Mouse (Mus musculus): ENCODE results near the gene Fcgr3. TPM values are rescaled to one million over a fixed set of nuclear protein-coding genes. Genes with fewer than 3 reads are reported as not detected.
"Not testable (repeated sequence)": the region's sequence is repeated elsewhere in the genome, so short reads cannot be mapped to it uniquely, and the experiment has no call there.

The Fcgr3 gene
- polyA plus RNA-seq, 1 experiment = 20.6 TPM

- Histone ChIP-seq H3K27me3 (ENCODE audit: control insufficient read depth, insufficient read depth, low read length) (peaks cover 1% of the 10 kb centered on the region; the same call in 1 of the 2 replicates), H3K4me1 (ENCODE audit: control insufficient read depth, insufficient read depth, insufficient read length) (no peaks in the 10 kb centered on the region), H3K4me3 (ENCODE audit: extremely low read depth, insufficient read depth, insufficient read length) (no peak overlapping the region), H3K36me3 (ENCODE audit: control insufficient read depth, insufficient read depth, low read length) (no peaks in the 10 kb centered on the region), H3K27ac (ENCODE audit: insufficient read depth, low read length) (no peak overlapping the region)
- DNase-seq (ENCODE audit: low read depth in 1 of 2, low spot score in 2 of 2) = no peak
- 65% methylated on average over 2 of the region's 2 CpGs for WGBS
- TF ChIP-seq CTCF (IDR thresholded peaks at IDR 0.05; ENCODE audit: extremely low read depth, insufficient read depth, insufficient read length, insufficient replicate concordance) = no peak
- TF ChIP-seq POLR2A (IDR thresholded peaks at IDR 0.05; ENCODE audit: low read depth, low read length) = no peak
These were observed 32.9 kb upstream of the Fcgr3 start for GRCm38 (mm10) chr1:171097612-171098011.

- Histone ChIP-seq H3K4me3 (ENCODE audit: extremely low read depth, insufficient read depth, insufficient read length) (no peak overlapping the region), H3K27me3 (ENCODE audit: control insufficient read depth, insufficient read depth, low read length) (peaks cover 1% of the 10 kb centered on the region; the same call in 1 of the 2 replicates), H3K4me1 (ENCODE audit: control insufficient read depth, insufficient read depth, insufficient read length) (no peaks in the 10 kb centered on the region), H3K36me3 (ENCODE audit: control insufficient read depth, insufficient read depth, low read length) (no peaks in the 10 kb centered on the region), H3K27ac (ENCODE audit: insufficient read depth, low read length) (no peak overlapping the region)
- no peak for DNase-seq (ENCODE audit: low read depth in 1 of 2, low spot score in 2 of 2)
- TF ChIP-seq CTCF (IDR thresholded peaks at IDR 0.05; ENCODE audit: extremely low read depth, insufficient read depth, insufficient read length, insufficient replicate concordance) (no peak), POLR2A (IDR thresholded peaks at IDR 0.05; ENCODE audit: low read depth, low read length) (no peak)
These were observed 32.4 kb upstream of the Fcgr3 start for GRCm38 (mm10) chr1:171097136-171097535.

GRCm38 (mm10) chr1:171096110-171096964, 31.6 kb upstream of the Fcgr3 start:
- H3K27ac ChIP-seq (ENCODE audit: insufficient read depth, low read length) = no peak overlapping the region
- H3K27me3 ChIP-seq (ENCODE audit: control insufficient read depth, insufficient read depth, low read length) = peaks cover 1% of the 10 kb centered on the region; the same call in 1 of the 2 replicates
- no peaks in the 10 kb centered on the region for H3K4me1 ChIP-seq (ENCODE audit: control insufficient read depth, insufficient read depth, insufficient read length)
- no peak for DNase-seq (ENCODE audit: low read depth in 1 of 2, low spot score in 2 of 2)
- TF ChIP-seq CTCF (IDR thresholded peaks at IDR 0.05; ENCODE audit: extremely low read depth, insufficient read depth, insufficient read length, insufficient replicate concordance) = no peak
- no peak for TF ChIP-seq POLR2A (IDR thresholded peaks at IDR 0.05; ENCODE audit: low read depth, low read length)
- no peaks in the 10 kb centered on the region for H3K36me3 ChIP-seq (ENCODE audit: control insufficient read depth, insufficient read depth, low read length)
- WGBS = 68% methylated on average over 10 of the region's 10 CpGs
- H3K4me3 ChIP-seq (ENCODE audit: extremely low read depth, insufficient read depth, insufficient read length) = no peak overlapping the region

GRCm38 (mm10) chr1:171094424-171094823, 29.7 kb upstream of the Fcgr3 start:
- Histone ChIP-seq H3K4me1 (ENCODE audit: control insufficient read depth, insufficient read depth, insufficient read length) (no peaks in the 10 kb centered on the region), H3K36me3 (ENCODE audit: control insufficient read depth, insufficient read depth, low read length) (no peaks in the 10 kb centered on the region), H3K27ac (ENCODE audit: insufficient read depth, low read length) (no peak overlapping the region), H3K4me3 (ENCODE audit: extremely low read depth, insufficient read depth, insufficient read length) (no peak overlapping the region), H3K27me3 (ENCODE audit: control insufficient read depth, insufficient read depth, low read length) (peaks cover 1% of the 10 kb centered on the region; the same call in 1 of the 2 replicates)
- 35% methylated on average over 4 of the region's 4 CpGs for WGBS
- DNase-seq (ENCODE audit: low read depth in 1 of 2, low spot score in 2 of 2) = no peak
- TF ChIP-seq POLR2A (IDR thresholded peaks at IDR 0.05; ENCODE audit: low read depth, low read length) = no peak
- no peak for TF ChIP-seq CTCF (IDR thresholded peaks at IDR 0.05; ENCODE audit: extremely low read depth, insufficient read depth, insufficient read length, insufficient replicate concordance)

GRCm38 (mm10) chr1:171090761-171091160, 26.0 kb upstream of the Fcgr3 start:
- no peaks in the 10 kb centered on the region for H3K36me3 ChIP-seq (ENCODE audit: control insufficient read depth, insufficient read depth, low read length)
- DNase-seq (ENCODE audit: low read depth in 1 of 2, low spot score in 2 of 2) = no peak
- H3K27ac ChIP-seq (ENCODE audit: insufficient read depth, low read length) = no peak overlapping the region
- no peak for TF ChIP-seq POLR2A (IDR thresholded peaks at IDR 0.05; ENCODE audit: low read depth, low read length)
- TF ChIP-seq CTCF (IDR thresholded peaks at IDR 0.05; ENCODE audit: extremely low read depth, insufficient read depth, insufficient read length, insufficient replicate concordance) = no peak
- WGBS = 79% methylated on average over 2 of the region's 2 CpGs
- peaks cover 3% of the 10 kb centered on the region for H3K27me3 ChIP-seq (ENCODE audit: control insufficient read depth, insufficient read depth, low read length)
- H3K4me1 ChIP-seq (ENCODE audit: control insufficient read depth, insufficient read depth, insufficient read length) = peaks cover 1% of the 10 kb centered on the region; the same call in 1 of the 2 replicates
- no peak overlapping the region for H3K4me3 ChIP-seq (ENCODE audit: extremely low read depth, insufficient read depth, insufficient read length)

GRCm38 (mm10) chr1:171089891-171090290, 25.2 kb upstream of the Fcgr3 start:
- TF ChIP-seq CTCF (IDR thresholded peaks at IDR 0.05; ENCODE audit: extremely low read depth, insufficient read depth, insufficient read length, insufficient replicate concordance) = no peak
- 100% methylated on average over 1 of the region's 1 CpGs for WGBS

GRCm38 (mm10) chr1:171088237-171088869, 23.6 kb upstream of the Fcgr3 start:
- not testable (repeated sequence) for H3K36me3 ChIP-seq (ENCODE audit: control insufficient read depth, insufficient read depth, low read length); DNase-seq (ENCODE audit: low read depth in 1 of 2, low spot score in 2 of 2); H3K27me3 ChIP-seq (ENCODE audit: control insufficient read depth, insufficient read depth, low read length); H3K4me3 ChIP-seq (ENCODE audit: extremely low read depth, insufficient read depth, insufficient read length); H3K27ac ChIP-seq (ENCODE audit: insufficient read depth, low read length); H3K4me1 ChIP-seq (ENCODE audit: control insufficient read depth, insufficient read depth, insufficient read length)
- 10% methylated on average over 10 of the region's 10 CpGs for WGBS

More at GRCm38 (mm10) chr1:171089891-171090290, 25.2 kb upstream of the Fcgr3 start:
- H3K4me1 ChIP-seq (ENCODE audit: control insufficient read depth, insufficient read depth, insufficient read length) = peaks cover 4% of the 10 kb centered on the region; the same call in 1 of the 2 replicates
- H3K4me3 ChIP-seq (ENCODE audit: extremely low read depth, insufficient read depth, insufficient read length) = no peak overlapping the region
- no peaks in the 10 kb centered on the region for H3K36me3 ChIP-seq (ENCODE audit: control insufficient read depth, insufficient read depth, low read length)
- H3K27me3 ChIP-seq (ENCODE audit: control insufficient read depth, insufficient read depth, low read length) = peaks cover 4% of the 10 kb centered on the region
- H3K27ac ChIP-seq (ENCODE audit: insufficient read depth, low read length) = no peak overlapping the region
- DNase-seq (ENCODE audit: low read depth in 1 of 2, low spot score in 2 of 2) = no peak
